Mouse (Mus musculus) CH12.LX (cell line): ENCODE data around the gene Sufu. TPM values are rescaled to one million over a fixed set of nuclear protein-coding genes. Genes with fewer than 3 reads are reported as not detected.

Experiments used
- DNase-seq: peaks from one replicate; pipeline ENCODE4 v3.0.0-alpha.2; 2013; ENCODE audit errors: extremely low read depth
- H3K27ac ChIP-seq: 2 replicates; pipeline ENCODE4 v1.5.1; 2012; ENCODE audit warnings: low read depth, mild to moderate bottlenecking, control low read depth, moderate library complexity; ENCODE audit not compliant: insufficient read depth
- H3K27me3 ChIP-seq: replicated peaks from 2 replicates; pipeline ENCODE3; 2012; ENCODE audit warnings: inconsistent platforms
- H3K36me3 ChIP-seq, 2 experiments: replicated peaks in 1 of 2; 2 replicates each; pipeline versions ENCODE3 to v1.6.1; 2012; ENCODE audit warnings: inconsistent platforms in 1 of 2, low read length in 1 of 2, mild to moderate bottlenecking in 1 of 2, mixed read lengths in 1 of 2, moderate library complexity in 1 of 2; ENCODE audit not compliant: control insufficient read depth in 1 of 2, insufficient read depth in 1 of 2
- H3K4me1 ChIP-seq, 2 experiments: 2 replicates each; pipeline ENCODE4 v1.6.1; 2012; ENCODE audit warnings: inconsistent platforms in 1 of 2, moderate library complexity in 1 of 2; ENCODE audit not compliant: insufficient read depth in 2 of 2, control insufficient read depth in 1 of 2
- H3K4me2 ChIP-seq: 2 replicates; pipeline ENCODE4 v1.6.1; 2012; ENCODE audit warnings: low read depth, mild to moderate bottlenecking, control low read depth; ENCODE audit not compliant: poor library complexity, insufficient read depth, severe bottlenecking
- H3K4me3 ChIP-seq, 3 experiments: fragments of 150-350 bp in 1 of 3; sonication (generic) in 1 of 3; replicated peaks in 1 of 3; 2 replicates each; pipeline versions ENCODE3 to v1.5.1; 2011 to 2012; ENCODE audit warnings: low read depth in 2 of 3, low read length in 2 of 3, mild to moderate bottlenecking in 2 of 3, moderate library complexity in 2 of 3, control low read depth in 1 of 3, improper control_type of control experiment in 1 of 3, inconsistent platforms in 1 of 3, mixed read lengths in 1 of 3; ENCODE audit not compliant: poor library complexity in 1 of 3
- H3K79me2 ChIP-seq: replicated peaks from 2 replicates; pipeline ENCODE4 v1.6.1; 2012; ENCODE audit warnings: mild to moderate bottlenecking, moderate library complexity; ENCODE audit not compliant: control insufficient read depth, poor library complexity, insufficient read depth, severe bottlenecking; ENCODE audit errors: extremely low read depth
- H3K9ac ChIP-seq: 2 replicates; pipeline ENCODE4 v1.6.1; 2012; ENCODE audit warnings: low read depth, mild to moderate bottlenecking, control low read depth, moderate library complexity; ENCODE audit not compliant: insufficient read depth
- H3K9me3 ChIP-seq: replicated peaks from 2 replicates; pipeline ENCODE3; 2012; ENCODE audit warnings: low read length, inconsistent platforms, mixed read lengths
- CHD2 ChIP-seq: IDR thresholded peaks from 2 replicates; pipeline ENCODE4 v1.6.1; 2011; ENCODE audit warnings: low read length, improper control_type of control experiment
- EP300 ChIP-seq: IDR thresholded peaks from 2 replicates; pipeline ENCODE4 v1.6.1; 2011; ENCODE audit warnings: low read length, improper control_type of control experiment
- HCFC1 ChIP-seq: IDR thresholded peaks from 2 replicates; pipeline ENCODE4 v1.6.1; 2012; ENCODE audit warnings: low read depth, mild to moderate bottlenecking, inconsistent platforms, low read length, improper control_type of control experiment
- JUN ChIP-seq: IDR thresholded peaks from 2 replicates; pipeline ENCODE4 v1.6.1; 2011; ENCODE audit warnings: low read depth, mild to moderate bottlenecking, low read length, improper control_type of control experiment, moderate library complexity; ENCODE audit not compliant: insufficient read depth
- KAT2A ChIP-seq: IDR thresholded peaks from 2 replicates; pipeline ENCODE4 v1.6.1; 2012; ENCODE audit warnings: low read length, improper control_type of control experiment, inconsistent platforms; ENCODE audit not compliant: insufficient replicate concordance
- MAX ChIP-seq: IDR thresholded peaks from 2 replicates; pipeline ENCODE4 v1.6.1; 2011; ENCODE audit warnings: low read length, improper control_type of control experiment
- MEF2A ChIP-seq: IDR thresholded peaks from 2 replicates; pipeline ENCODE4 v1.6.1; 2014; ENCODE audit warnings: low read depth, mild to moderate bottlenecking, inconsistent platforms, low read length, improper control_type of control experiment, borderline replicate concordance
- MYC ChIP-seq: IDR thresholded peaks from 2 replicates; pipeline ENCODE4 v1.6.1; 2011; ENCODE audit warnings: low read depth, mild to moderate bottlenecking, improper control_type of control experiment, low read length
- NELFE ChIP-seq: IDR thresholded peaks from 2 replicates; pipeline ENCODE4 v1.6.1; 2011; ENCODE audit warnings: low read depth, low read length, improper control_type of control experiment
- NRF1 ChIP-seq: IDR thresholded peaks from 2 replicates; pipeline ENCODE4 v1.6.1; 2014; ENCODE audit warnings: low read depth, mild to moderate bottlenecking, inconsistent platforms, low read length, improper control_type of control experiment, moderate library complexity
- POLR2A ChIP-seq: IDR thresholded peaks from 2 replicates; pipeline ENCODE4 v1.6.1; 2011; ENCODE audit warnings: low read depth, mild to moderate bottlenecking, improper control_type of control experiment, low read length
- POLR2AphosphoS2 ChIP-seq: IDR thresholded peaks from 2 replicates; pipeline ENCODE4 v1.6.1; 2011; ENCODE audit warnings: low read depth, low read length, improper control_type of control experiment
- RAD21 ChIP-seq: IDR thresholded peaks from 2 replicates; pipeline ENCODE4 v1.6.1; 2011; ENCODE audit warnings: low read depth, mild to moderate bottlenecking, low read length, improper control_type of control experiment, moderate library complexity
- RCOR1 ChIP-seq: conservative IDR thresholded peaks from 2 replicates; pipeline ENCODE4 v1.6.1; 2012; ENCODE audit warnings: low read depth, mild to moderate bottlenecking, inconsistent platforms, low read length, improper control_type of control experiment
- TBP ChIP-seq: conservative IDR thresholded peaks from 2 replicates; pipeline ENCODE4 v1.6.1; 2011; ENCODE audit warnings: low read depth, low read length, improper control_type of control experiment
- USF1 ChIP-seq: IDR thresholded peaks from 2 replicates; pipeline ENCODE4 v1.6.1; 2014; ENCODE audit warnings: low read depth, mild to moderate bottlenecking, inconsistent platforms, low read length, improper control_type of control experiment
- dilution Hi-C: fragments of 300-500 bp; cut with MboI; formaldehyde crosslinking; loops from 2 replicates; pipeline ENCODE4 v1.14.3; 2020; ENCODE audit warnings: low sequenced_read_pairs; ENCODE audit not compliant: extremely low pct_unique_long_range_greater_than_20kb, extremely low pct_ligation_motif_present
- in situ Hi-C: fragments of 300-500 bp; cut with MboI; formaldehyde crosslinking; loops from 3 replicates; pipeline ENCODE4 v1.14.3; 2019; ENCODE audit warnings: low sequenced_read_pairs, low pct_ligation_motif_present, low pct_unique_long_range_greater_than_20kb, mixed read lengths
- polyA plus RNA-seq: library from polyadenylated mRNA; unstranded; fragments of >175 nt; gene quantifications from 2 replicates; pipeline ENCODE4 v1.2.1, GENCODE M21; 2012; ENCODE audit warnings: low read depth; ENCODE audit not compliant: insufficient read length
- total RNA-seq, 2 experiments: library from RNA; depleted of rRNA; stranded (reverse); fragments of 300-350 nt in 1 of 2; fragments of >200 nt in 1 of 2; gene quantifications; 2 replicates each; pipeline ENCODE4 v1.2.3; 2012 to 2014

Sufu gene
- total and polyA plus RNA-seq, 3 experiments, result 3.6 to 22.6 (median 9.8) TPM

- no peak for TF ChIP-seq MEF2A
- no peak for TF ChIP-seq MYC
- no peak for TF ChIP-seq USF1
- no peak for TF ChIP-seq POLR2AphosphoS2
- TF ChIP-seq TBP, result no peak
- no peak for TF ChIP-seq NELFE
- TF ChIP-seq EP300, result no peak
- TF ChIP-seq CHD2, result no peak
- no peak for TF ChIP-seq KAT2A
- TF ChIP-seq POLR2A, result no peak
- TF ChIP-seq RAD21, result no peak
- TF ChIP-seq NRF1, result no peak
- no peaks in the 10 kb centered on the region for H3K27me3 ChIP-seq
- H3K27ac ChIP-seq, result no peak overlapping the region
- no peak overlapping the region for H3K4me3 ChIP-seq
- H3K79me2 ChIP-seq, result no peaks in the 10 kb centered on the region
- H3K9me3 ChIP-seq, result no peaks in the 10 kb centered on the region
- H3K36me3 ChIP-seq, result peaks cover 13 to 60% of the 10 kb centered on the region in 2 experiments
- in situ Hi-C loops, result no loop called here
- dilution Hi-C loops, result no loop called here
- no peak overlapping the region for H3K4me2 ChIP-seq
- H3K4me1 ChIP-seq, result peaks cover 0 to 13% of the 10 kb centered on the region in 2 experiments; a peak in 2 of 4 replicates
- no peak for DNase-seq
- no peak overlapping the region for H3K9ac ChIP-seq
Measured at GRCm38 (mm10) chr19:46446436-46447020, 49.8 kb downstream of the Sufu start.

GRCm38 (mm10) chr19:46447110-46447509 lies 50.4 kb downstream of the Sufu start:
- peaks cover 0 to 13% of the 10 kb centered on the region in 2 experiments; a peak in 2 of 4 replicates for H3K4me1 ChIP-seq
- H3K79me2 ChIP-seq, result no peaks in the 10 kb centered on the region
- in situ Hi-C loops (no loop called here), dilution Hi-C loops (no loop called here)
- no peak overlapping the region for H3K4me2 ChIP-seq
- H3K4me3 ChIP-seq, result no peak overlapping the region
- H3K9me3 ChIP-seq, result no peaks in the 10 kb centered on the region
- DNase-seq, result no peak
- peaks cover 13 to 60% of the 10 kb centered on the region in 2 experiments for H3K36me3 ChIP-seq
- TF ChIP-seq MAX (no peak), KAT2A (no peak), RCOR1 (no peak), TBP (no peak), JUN (no peak), EP300 (no peak), HCFC1 (no peak), POLR2AphosphoS2 (no peak)
- H3K27ac ChIP-seq, result no peak overlapping the region
- H3K9ac ChIP-seq, result no peak overlapping the region
- no peaks in the 10 kb centered on the region for H3K27me3 ChIP-seq
